Mouse (Mus musculus) hindbrain, embryonic 14.5 days (tissue): ENCODE data around the gene Fance. TPM values are rescaled to one million over a fixed set of nuclear protein-coding genes. Genes with fewer than 3 reads are reported as not detected.
"Not testable (repeated sequence)": the region's sequence is repeated elsewhere in the genome, so short reads cannot be mapped to it uniquely, and the experiment has no call there.

Experiments used
- ATAC-seq: fragments of 200-750 bp; cut with Nextera tagmentation; 2 replicates; pipeline ENCODE4 v1.8.0; 2017; ENCODE audit warnings: moderate number of reproducible peaks, mild to moderate bottlenecking, moderate TSS enrichment, moderate library complexity; ENCODE audit not compliant: low FRiP score
- DNase-seq: peaks from one replicate; pipeline ENCODE4 v3.0.0-alpha.2; 2015; ENCODE audit warnings: low spot score
- H3K27ac ChIP-seq: fragments of 300-500 bp; sonication (generic); 2 replicates; pipeline ENCODE4 v1.5.1; 2014; ENCODE audit warnings: mild to moderate bottlenecking, moderate library complexity
- H3K27me3 ChIP-seq: fragments of 300-500 bp; sonication (generic); 2 replicates; pipeline ENCODE4 v1.6.1; 2014; ENCODE audit warnings: mild to moderate bottlenecking, low read length, mixed read lengths; ENCODE audit not compliant: control insufficient read depth, insufficient read depth
- H3K36me3 ChIP-seq: fragments of 300-500 bp; sonication (generic); replicated peaks from 2 replicates; pipeline ENCODE4 v1.6.1; 2014; ENCODE audit not compliant: control insufficient read depth, insufficient read depth
- H3K4me1 ChIP-seq: fragments of 300-500 bp; sonication (generic); replicated peaks from 2 replicates; pipeline ENCODE4 v1.6.1; 2014; ENCODE audit warnings: antibody characterized with exemption, low read length, mixed read lengths; ENCODE audit not compliant: control insufficient read depth, insufficient read depth
- H3K4me2 ChIP-seq: fragments of 300-500 bp; sonication (generic); replicated peaks from 2 replicates; pipeline ENCODE4 v1.6.1; 2014; ENCODE audit warnings: mild to moderate bottlenecking, moderate library complexity
- H3K4me3 ChIP-seq: fragments of 300-500 bp; sonication (generic); replicated peaks from 2 replicates; pipeline ENCODE4 v1.5.1; 2014; ENCODE audit warnings: mild to moderate bottlenecking, low read length
- H3K9ac ChIP-seq: fragments of 300-500 bp; sonication (generic); 2 replicates; pipeline ENCODE4 v1.6.1; 2014
- H3K9me3 ChIP-seq: fragments of 300-500 bp; sonication (generic); 2 replicates; pipeline ENCODE4 v1.6.1; 2016; ENCODE audit warnings: low read length; ENCODE audit not compliant: control insufficient read depth
- WGBS: fragments of 180-500 bp; shearing (Covaris S2); extraction: QIAGEN DNeasy Blood & Tissue Kit; methylation state at CpG from one replicate; pipeline ENCODE4 v1.1.7; 2014; 5-methylcytosine and 5-hydroxymethylcytosine counted together
- polyA plus RNA-seq: library from polyadenylated mRNA; unstranded; fragments of >200 nt; fragmentation: Nextera tagmentation; extraction: Ambion mirVana; gene quantifications from 2 replicates; pipeline ENCODE4 v1.2.1, GENCODE M21; 2014

Gene Fance
- polyA plus RNA-seq, 1 experiment from 2014 or later = 22.0 TPM

DNA sequence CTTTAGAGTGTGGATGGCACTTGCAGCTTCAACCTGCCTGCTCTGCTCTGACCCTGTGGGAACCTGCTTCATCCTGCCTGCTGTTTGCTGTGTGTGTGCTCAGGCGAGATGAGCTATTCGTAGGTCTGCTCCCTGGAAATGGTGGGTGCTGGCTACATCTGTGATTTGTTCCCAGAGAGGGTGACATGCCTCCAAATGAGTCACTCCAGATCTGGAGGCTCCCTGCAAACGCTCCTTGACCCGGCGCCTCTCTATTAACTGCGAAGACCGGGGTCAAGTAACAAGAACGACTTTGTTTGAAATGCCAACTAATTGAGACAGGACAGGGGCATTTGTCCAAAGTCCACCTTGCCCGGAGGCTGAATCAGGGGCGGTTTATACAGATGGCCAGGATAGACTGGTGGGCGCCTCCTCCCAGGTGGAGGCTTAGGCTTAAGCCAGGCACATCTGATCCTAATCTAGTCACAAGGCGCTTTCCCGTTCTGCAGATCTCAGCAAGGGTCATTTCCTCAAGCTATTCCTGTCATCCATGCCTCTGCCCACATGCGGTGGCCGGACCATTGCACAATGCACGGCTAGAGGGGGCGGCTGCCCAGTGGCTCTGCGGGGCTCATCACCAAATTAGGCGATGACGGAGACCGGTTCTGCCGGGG lies 14.5 kb downstream of the Fance start:
- ATAC-seq (no peak; the same call in 1 of the 2 replicates), DNase-seq (no peak)
- peak overlapping the region; percentile 99 for H3K9ac ChIP-seq
- peak overlapping the region; percentile 89 for H3K4me3 ChIP-seq
- peak overlapping the region; percentile 98 for H3K4me2 ChIP-seq
- 12% methylated on average over 22 of the region's 22 CpGs for WGBS
- H3K27ac ChIP-seq = peak overlapping the region; percentile 96
- no peaks in the 10 kb centered on the region for H3K9me3 ChIP-seq
- H3K4me1 ChIP-seq = peaks cover 22% of the 10 kb centered on the region
- H3K27me3 ChIP-seq = no peaks in the 10 kb centered on the region
- H3K36me3 ChIP-seq = peaks cover 30% of the 10 kb centered on the region

- no peaks in the 10 kb centered on the region for H3K27me3 ChIP-seq
- DNase-seq = peak; percentile 99
- H3K9ac ChIP-seq = peak within 1 kb of the TSS; percentile 99
- peak within 1 kb of the TSS; percentile 98 for H3K4me2 ChIP-seq
- H3K4me3 ChIP-seq = peak within 1 kb of the TSS; percentile 89
- no peaks in the 10 kb centered on the region for H3K9me3 ChIP-seq
- H3K27ac ChIP-seq = peak within 1 kb of the TSS; percentile 96
- H3K36me3 ChIP-seq = peaks cover 30% of the 10 kb centered on the region
- peak; percentile 87 for ATAC-seq
- peaks cover 22% of the 10 kb centered on the region for H3K4me1 ChIP-seq
- WGBS = 1% methylated on average over 57 of the region's 67 CpGs
These were observed 15.1 kb downstream of the Fance start, which contains the start of gene Rpl10a for GRCm38 (mm10) chr17:28328366-28328928. TSS of gene Rpl10a (plus strand) at chr17:28328471.

DNA sequence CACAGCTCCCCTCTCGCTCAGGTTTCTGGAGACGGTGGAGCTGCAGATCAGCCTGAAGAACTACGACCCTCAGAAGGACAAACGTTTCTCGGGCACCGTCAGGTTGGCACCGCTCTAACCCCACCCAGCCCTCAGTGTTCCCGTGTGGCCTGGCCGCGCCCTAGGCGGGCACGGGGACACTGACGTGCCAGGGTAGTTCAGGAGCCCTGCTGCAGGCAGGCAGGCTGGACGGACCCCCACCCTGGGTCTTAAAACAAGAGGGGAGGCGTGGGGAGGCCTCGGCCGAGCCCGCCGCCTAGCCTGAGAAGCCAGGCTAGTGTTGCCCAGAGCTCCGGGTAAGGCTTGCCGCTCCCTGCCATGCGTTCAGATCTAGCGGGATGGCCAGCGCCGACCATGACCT lies 15.6 kb downstream of the Fance start:
- H3K4me2 ChIP-seq = peak overlapping the region; percentile 98
- WGBS = under 1% methylated on average over 25 of the region's 25 CpGs
- DNase-seq = no peak

GRCm38 (mm10) chr17:28329503-28330231 lies 16.3 kb downstream of the Fance start:
- H3K9ac ChIP-seq = peak overlapping the region; percentile 99
- H3K4me3 ChIP-seq = peak overlapping the region; percentile 89
- no peaks in the 10 kb centered on the region for H3K9me3 ChIP-seq
- 9% methylated on average over 4 of the region's 4 CpGs for WGBS
- H3K4me1 ChIP-seq = peaks cover 24% of the 10 kb centered on the region
- ATAC-seq (no peak), DNase-seq (no peak)
- H3K27ac ChIP-seq = no peak overlapping the region
- H3K36me3 ChIP-seq = peaks cover 22% of the 10 kb centered on the region
- no peaks in the 10 kb centered on the region for H3K27me3 ChIP-seq
- peak overlapping the region; percentile 98 for H3K4me2 ChIP-seq

More for the DNA sequence above, 15.6 kb downstream of the Fance start:
- Histone ChIP-seq H3K27me3 (no peaks in the 10 kb centered on the region), H3K4me1 (peaks cover 24% of the 10 kb centered on the region), H3K9me3 (no peaks in the 10 kb centered on the region), H3K36me3 (peaks cover 27% of the 10 kb centered on the region), H3K9ac (peak overlapping the region; percentile 99), H3K27ac (peak overlapping the region; percentile 96), H3K4me3 (peak overlapping the region; percentile 89)
- ATAC-seq = peak; percentile 16

GRCm38 (mm10) chr17:28330232-28330546 lies 16.9 kb downstream of the Fance start:
- H3K27me3 ChIP-seq = no peaks in the 10 kb centered on the region
- no peak overlapping the region for H3K27ac ChIP-seq
- DNase-seq (no peak), ATAC-seq (no peak)
- 55% methylated on average over 2 of the region's 2 CpGs for WGBS
- H3K4me1 ChIP-seq = peaks cover 24% of the 10 kb centered on the region
- H3K4me2 ChIP-seq = peak overlapping the region; percentile 98
- no peaks in the 10 kb centered on the region for H3K9me3 ChIP-seq
- H3K4me3 ChIP-seq = peak overlapping the region; percentile 89
- H3K9ac ChIP-seq = peak overlapping the region; percentile 99
- peaks cover 22% of the 10 kb centered on the region for H3K36me3 ChIP-seq

- not testable (repeated sequence) for H3K4me2 ChIP-seq, ATAC-seq
These were observed 17.3 kb downstream of the Fance start for GRCm38 (mm10) chr17:28330590-28330989.

DNA sequence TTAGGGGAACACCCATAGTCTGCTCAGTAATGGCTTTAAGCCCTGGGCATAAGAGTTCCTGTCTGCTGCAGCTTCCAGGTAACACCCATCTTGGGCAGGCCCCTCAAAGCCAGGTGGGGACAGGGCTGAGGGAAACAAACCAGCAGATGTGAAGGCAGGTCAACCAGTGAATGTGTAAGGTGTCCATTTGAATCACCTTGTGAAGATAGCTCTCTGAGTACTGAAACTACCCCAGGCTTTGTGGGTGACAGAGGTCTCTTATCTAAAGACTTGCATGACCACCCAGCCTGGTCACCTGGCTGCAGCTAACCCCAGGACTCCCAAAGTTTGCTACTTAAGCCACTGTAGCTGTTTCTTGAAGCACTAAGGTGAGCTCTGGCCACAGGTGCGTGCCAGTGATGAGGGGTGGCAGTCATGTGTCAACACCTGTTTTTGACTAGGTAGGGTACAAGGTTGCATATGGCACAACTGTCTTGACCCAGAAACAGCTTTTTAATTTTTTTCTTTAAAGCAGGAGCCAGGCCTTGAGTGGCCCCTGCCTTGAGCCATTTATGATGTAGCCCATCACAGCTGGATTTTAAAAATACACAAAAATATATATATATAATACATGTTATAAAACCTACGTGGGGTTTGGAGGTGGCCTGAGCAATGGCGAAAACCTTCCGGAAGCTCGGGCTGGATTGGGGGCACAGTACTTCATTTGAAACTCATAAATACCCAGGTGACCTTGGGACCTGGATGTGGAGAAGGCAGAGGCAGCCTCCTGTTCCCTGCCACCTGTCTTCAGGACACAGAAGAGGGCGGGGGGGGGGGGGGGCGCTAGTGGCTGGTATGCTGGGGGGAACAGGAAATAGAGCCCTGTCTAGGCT lies 18.2 kb downstream of the Fance start:
- Histone ChIP-seq H3K27me3 (no peaks in the 10 kb centered on the region), H3K4me2 (no peak overlapping the region), H3K9me3 (no peaks in the 10 kb centered on the region), H3K27ac (no peak overlapping the region), H3K9ac (no peak overlapping the region), H3K4me3 (no peak overlapping the region), H3K4me1 (peaks cover 24% of the 10 kb centered on the region), H3K36me3 (peaks cover 22% of the 10 kb centered on the region)
- DNase-seq (no peak), ATAC-seq (no peak)
- WGBS = 49% methylated on average over 5 of the region's 7 CpGs

More at GRCm38 (mm10) chr17:28330590-28330989, 17.3 kb downstream of the Fance start:
- H3K4me3 ChIP-seq, H3K9ac ChIP-seq, DNase-seq, H3K27ac ChIP-seq, H3K27me3 ChIP-seq, H3K9me3 ChIP-seq: not testable (repeated sequence)
- 68% methylated on average over 6 of the region's 8 CpGs for WGBS
- Histone ChIP-seq H3K36me3 (peaks cover 22% of the 10 kb centered on the region), H3K4me1 (peaks cover 24% of the 10 kb centered on the region)

GRCm38 (mm10) chr17:28332113-28332914 lies 19.0 kb downstream of the Fance start:
- H3K36me3 ChIP-seq = peaks cover 22% of the 10 kb centered on the region
- no peaks in the 10 kb centered on the region for H3K27me3 ChIP-seq
- H3K9ac ChIP-seq = no peak overlapping the region
- DNase-seq (no peak), ATAC-seq (no peak)
- H3K4me3 ChIP-seq = no peak overlapping the region
- WGBS = 40% methylated on average over 13 of the region's 13 CpGs
- no peak overlapping the region for H3K27ac ChIP-seq
- no peak overlapping the region for H3K4me2 ChIP-seq
- H3K9me3 ChIP-seq = no peaks in the 10 kb centered on the region
- H3K4me1 ChIP-seq = peaks cover 23% of the 10 kb centered on the region
